Mouse (Mus musculus) ES-Bruce4 (cell line): ENCODE data around the gene Atg4b.

Source experiments
- CTCF ChIP-seq: IDR thresholded peaks from one replicate; pipeline ENCODE4 v1.8.1; 2011; ENCODE audit warnings: low read depth, low read length
- EP300 ChIP-seq: IDR thresholded peaks from 2 replicates; pipeline ENCODE4 v1.6.1; 2011; ENCODE audit warnings: low read depth, low read length; ENCODE audit not compliant: insufficient read depth

DNA sequence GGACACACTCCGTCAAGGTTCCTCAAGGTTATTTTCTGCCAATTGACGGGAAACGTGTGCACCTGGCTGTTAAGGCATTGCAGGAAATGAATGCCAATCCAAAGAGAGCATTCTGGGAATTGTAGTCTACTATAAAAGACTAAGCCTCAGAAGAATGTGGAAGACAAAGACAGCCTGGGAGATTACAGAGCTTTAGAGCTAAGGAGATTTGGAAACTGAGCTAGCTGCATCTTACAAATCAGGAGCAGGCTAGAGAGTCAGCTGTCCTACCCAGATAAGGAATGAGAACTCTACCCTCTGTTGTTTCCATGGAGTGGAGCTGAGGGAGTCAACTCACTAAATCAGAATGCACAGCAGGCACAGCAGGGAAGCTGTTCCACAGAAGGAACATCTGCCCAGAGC, 19.4 kb upstream of the Atg4b start:
- TF ChIP-seq CTCF (no peak), EP300 (no peak)
